Mouse (Mus musculus) testis, adult 2 months (tissue): ENCODE data around the gene Ltbp1.

ENCODE experiments used
- CTCF ChIP-seq: fragments of 200-500 bp; IDR thresholded peaks from 2 replicates; pipeline ENCODE4 v1.5.1; 2012; ENCODE audit warnings: low read depth, mild to moderate bottlenecking, inconsistent platforms, low read length, moderate library complexity; ENCODE audit not compliant: control insufficient read depth, insufficient read depth, insufficient replicate concordance
- POLR2A ChIP-seq: fragments of 200-500 bp; IDR thresholded peaks from 2 replicates; pipeline ENCODE4 v1.6.1; 2012; ENCODE audit warnings: low read depth, mild to moderate bottlenecking, inconsistent platforms, low read length, moderate library complexity; ENCODE audit not compliant: control insufficient read depth

- TF ChIP-seq CTCF (no peak), POLR2A (no peak)
Observed at GRCm38 (mm10) chr17:75094591-75094990, 89.2 kb downstream of the Ltbp1 start.
